Mouse (Mus musculus) kidney, adult 9 months (tissue): ENCODE results near the gene Calcoco1.
A peak's percentile ranks its signal among the peaks of the same experiment; 100 is the strongest.

Source experiments
- DNase-seq: peaks from one replicate; pipeline ENCODE4 v3.0.0; 2022

Calcoco1 gene

GRCm38 (mm10) chr15:102736127-102736944 is 14.4 kb upstream of the Calcoco1 start:
- no peak for DNase-seq

- DNase-seq, result no peak
These were observed 13.1 kb upstream of the Calcoco1 start for GRCm38 (mm10) chr15:102735031-102735430.

- no peak for DNase-seq
These were observed 12.0 kb upstream of the Calcoco1 start for GRCm38 (mm10) chr15:102733759-102734531.

DNA sequence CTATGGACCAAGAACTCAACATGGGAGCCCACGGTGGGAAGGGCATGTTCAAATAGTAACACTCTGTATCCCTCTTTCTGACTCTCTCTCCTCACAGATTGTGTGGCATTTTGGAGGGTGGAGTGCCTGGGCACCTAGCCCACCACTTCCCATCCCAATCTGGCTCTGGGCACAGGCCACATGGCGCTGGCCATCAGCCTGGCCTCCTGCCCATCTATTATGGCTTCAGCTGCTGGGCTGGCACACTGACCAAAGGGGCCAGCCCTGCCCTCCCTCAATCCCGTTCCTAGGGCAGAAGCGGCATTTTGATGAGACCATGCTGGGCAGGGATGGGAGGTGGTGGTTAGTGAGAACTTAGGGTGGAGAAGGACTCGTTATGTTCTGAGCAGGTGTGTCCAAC is 11.3 kb upstream of the Calcoco1 start:
- DNase-seq, result no peak

DNA sequence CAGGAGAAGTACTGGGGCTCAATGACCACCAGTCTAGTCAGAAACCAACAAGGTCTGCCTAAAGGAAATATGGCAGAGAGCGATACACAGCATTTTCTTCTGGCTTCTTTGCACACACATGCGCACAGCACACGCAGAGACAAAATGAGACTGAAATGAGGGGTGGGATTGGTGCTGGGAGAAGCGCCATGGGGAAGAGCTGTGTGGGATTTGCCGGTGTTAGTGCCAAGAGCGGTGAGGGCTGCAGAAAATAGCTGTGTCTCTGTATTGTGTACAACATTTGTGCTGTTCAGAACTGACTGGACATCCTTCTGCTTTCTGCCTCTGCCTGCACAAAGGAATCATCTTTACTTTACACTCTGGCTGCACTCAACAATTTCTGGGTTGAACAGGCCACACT is 10.4 kb upstream of the Calcoco1 start:
- DNase-seq, result no peak

GRCm38 (mm10) chr15:102727951-102728350 is 6.0 kb upstream of the Calcoco1 start:
- DNase-seq, result no peak

- DNase-seq, result no peak
These were observed 1.6 kb upstream of the Calcoco1 start for GRCm38 (mm10) chr15:102723358-102724135.

DNA sequence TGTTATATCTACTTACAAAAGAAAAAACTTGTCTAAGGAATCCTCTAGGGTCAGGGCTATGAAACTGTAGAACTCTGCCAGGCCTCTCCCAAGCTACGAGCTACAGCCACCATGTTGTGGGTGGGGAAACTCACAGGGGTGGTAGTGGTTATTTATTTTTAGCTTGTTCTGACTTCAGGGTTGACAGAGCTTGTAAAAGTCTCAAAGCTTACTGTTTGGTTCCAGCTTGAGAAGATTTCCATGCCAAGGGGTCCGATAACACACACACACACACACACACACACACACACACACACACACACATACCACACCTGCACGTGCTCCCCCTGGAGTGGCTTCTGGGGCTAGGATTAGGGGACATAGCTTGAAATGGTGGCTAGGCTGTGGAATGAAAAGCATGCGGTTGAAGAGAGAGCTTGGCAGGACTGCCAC is 538 bp upstream of the Calcoco1 start:
- DNase-seq, result no peak

GRCm38 (mm10) chr15:102721016-102721898 is 721 bp downstream of the Calcoco1 start:
- DNase-seq, result no peak

DNA sequence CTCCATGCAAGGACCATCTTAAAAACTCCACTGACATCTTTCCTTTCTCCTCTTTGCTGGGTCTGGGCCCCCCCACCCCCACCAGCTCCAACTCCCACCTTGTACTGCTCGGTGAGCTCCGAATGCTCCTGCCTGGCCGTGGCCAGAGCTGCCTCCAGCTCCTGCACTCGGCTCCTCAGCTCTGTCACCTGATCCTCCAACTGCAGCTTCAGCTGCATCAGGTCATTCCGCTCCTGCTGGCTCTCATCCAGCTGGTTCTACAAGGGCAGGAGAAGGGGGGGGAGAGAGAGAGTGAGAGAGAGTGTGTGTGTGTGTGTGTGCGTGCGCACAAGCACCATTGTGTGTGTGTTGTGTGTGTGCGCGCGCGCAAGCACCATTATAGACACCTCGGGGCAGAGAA is 5.8 kb downstream of the Calcoco1 start:
- DNase-seq, result no peak

DNA sequence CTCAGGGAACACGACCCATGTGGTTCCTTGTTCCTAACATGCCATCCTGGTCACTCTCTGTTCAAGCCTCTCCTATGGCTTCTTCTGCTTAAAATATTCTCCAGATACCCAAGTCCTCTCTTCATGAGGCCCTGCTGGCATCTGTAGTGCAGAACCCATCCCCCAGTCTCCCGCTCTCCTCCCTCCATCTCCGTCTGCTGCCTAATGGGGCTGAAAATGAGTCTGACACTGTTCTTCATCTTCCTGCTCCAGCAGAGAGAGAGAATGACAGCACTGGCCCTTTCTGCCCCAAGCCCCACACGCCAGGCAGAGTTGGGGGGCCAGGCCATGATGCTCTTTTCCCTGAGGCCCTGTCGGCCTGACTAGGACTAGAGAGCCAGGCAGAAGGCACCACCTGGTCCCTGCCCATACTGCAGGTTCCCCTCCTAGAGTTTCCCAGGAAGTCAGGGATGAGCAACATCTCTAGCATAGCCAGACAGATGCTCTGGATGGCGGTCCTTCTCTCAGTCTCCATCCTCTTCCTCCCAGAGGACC is 14.2 kb downstream of the Calcoco1 start:
- DNase-seq, result no peak

GRCm38 (mm10) chr15:102705923-102706503 is 16.0 kb downstream of the Calcoco1 start:
- DNase-seq, result no peak

- DNase-seq, result no peak
These were observed 16.6 kb downstream of the Calcoco1 start for GRCm38 (mm10) chr15:102705226-102705894.

DNA sequence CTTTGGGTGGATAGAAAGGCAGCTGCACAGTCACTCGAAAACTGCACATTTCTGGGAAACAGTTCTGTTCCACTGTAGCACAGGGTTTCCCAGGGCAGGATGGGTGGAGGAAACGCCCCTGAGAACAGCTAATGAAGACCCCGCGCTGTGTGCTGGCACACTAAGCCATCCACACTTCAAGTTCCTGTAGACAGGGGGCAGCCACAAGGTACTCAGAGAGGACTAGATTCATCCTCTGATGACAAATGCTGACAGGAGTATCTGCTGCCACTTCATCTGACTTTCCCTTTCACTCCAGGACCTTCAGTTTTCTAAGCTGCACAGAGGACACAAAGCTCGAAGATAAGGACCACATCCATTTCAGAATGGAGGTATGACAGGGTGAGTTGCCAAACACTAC is 17.2 kb downstream of the Calcoco1 start:
- DNase-seq, result no peak

GRCm38 (mm10) chr15:102702972-102703371 is 19.0 kb downstream of the Calcoco1 start:
- no peak for DNase-seq

DNA sequence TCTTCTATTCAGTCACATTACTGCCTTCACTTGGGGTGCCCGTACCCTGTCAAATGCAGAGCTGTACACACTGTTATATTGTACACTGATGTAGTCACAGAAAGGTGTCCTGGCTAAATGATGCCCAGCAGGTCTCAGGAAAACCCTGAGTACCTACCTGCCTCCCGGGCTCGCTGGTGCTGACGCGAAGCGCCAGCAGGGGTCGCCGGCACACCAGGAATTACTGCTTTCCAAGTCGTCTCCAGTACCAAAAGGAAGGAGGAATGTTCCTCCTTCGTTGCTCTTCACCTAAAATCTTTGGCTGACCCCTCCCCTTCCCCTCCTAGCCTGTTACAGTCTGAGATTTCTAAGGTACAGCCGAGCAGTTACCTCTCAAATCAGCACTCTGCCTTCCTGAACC is 23.8 kb downstream of the Calcoco1 start:
- DNase-seq, result peak; percentile 84

GRCm38 (mm10) chr15:102696899-102697298 is 25.1 kb downstream of the Calcoco1 start:
- no peak for DNase-seq

DNA sequence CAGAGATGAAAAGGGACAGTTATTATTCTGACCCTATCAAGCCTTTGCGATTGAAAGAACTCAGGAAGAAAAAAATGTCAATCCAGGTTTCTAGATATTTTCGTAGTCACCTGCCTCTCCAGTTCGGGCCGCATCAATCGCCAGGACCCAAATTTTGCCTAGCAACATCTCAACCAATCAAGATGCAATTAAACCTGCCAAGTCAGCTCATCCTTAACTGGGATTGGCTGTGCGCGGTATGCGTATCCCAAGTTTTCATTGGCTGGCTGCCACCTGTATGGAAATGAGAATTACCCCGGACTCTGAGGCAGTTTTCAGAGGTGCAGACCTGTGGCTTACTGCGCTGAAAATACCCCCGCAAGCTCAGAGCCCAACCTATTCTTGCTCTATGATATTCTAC is 28.4 kb downstream of the Calcoco1 start:
- peak; percentile 75 for DNase-seq

DNA sequence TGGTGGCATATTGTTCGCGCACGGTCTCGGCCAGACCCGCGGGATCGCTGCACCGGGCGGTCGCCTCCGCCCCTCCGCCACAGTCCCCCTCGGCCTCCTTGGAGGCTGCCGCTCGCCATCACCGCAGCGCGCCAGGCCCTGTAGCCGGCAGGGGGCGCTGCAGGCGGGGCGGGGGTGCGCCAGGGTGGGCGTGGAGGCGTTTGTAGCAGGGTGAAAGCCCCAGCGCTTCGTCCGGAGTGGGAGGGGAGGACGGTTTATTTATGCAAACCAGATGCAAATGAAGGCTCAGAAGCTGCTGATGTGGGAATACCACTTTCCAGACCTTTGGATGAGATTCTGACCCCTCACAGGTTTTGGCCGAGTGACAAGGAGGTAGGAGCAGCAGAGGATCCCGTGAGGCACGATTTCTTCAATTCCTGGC is 29.0 kb downstream of the Calcoco1 start:
- peak; percentile 73 for DNase-seq

DNA sequence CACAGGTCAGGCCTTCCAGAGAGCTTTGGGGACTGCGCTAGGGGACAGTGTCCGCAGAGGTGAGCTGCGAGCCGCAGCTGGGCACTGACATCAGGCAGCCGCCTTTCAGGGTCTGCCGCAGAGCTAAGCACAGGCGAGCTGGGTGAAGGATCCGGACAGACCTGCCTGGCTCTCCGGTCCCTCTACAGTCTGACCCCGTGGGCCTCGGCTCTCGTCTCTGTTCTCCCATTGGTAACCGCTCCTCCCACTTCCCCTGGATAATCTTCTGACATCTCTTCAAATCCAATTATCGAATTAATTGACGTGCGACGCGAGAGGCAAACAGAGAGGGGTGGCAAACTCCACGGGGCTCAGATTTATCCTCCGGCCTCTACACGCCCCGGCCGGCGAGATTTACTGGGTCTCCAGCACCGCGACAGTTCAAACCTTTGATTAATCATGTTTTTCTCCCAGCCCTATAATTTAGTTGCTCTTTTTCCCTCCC is 29.6 kb downstream of the Calcoco1 start:
- DNase-seq, result no peak

- DNase-seq, result no peak
These were observed 36.2 kb downstream of the Calcoco1 start for GRCm38 (mm10) chr15:102685791-102686190.
